Mouse (Mus musculus) cerebellum, postnatal 25 days (tissue): ENCODE data around the gene Cacng7.

ENCODE experiments used
- DNase-seq, 2 experiments: peaks; one replicate each; pipeline ENCODE4 v3.0.0; 2021; ENCODE audit warnings: mixed read lengths in 2 of 2

The Cacng7 gene

DNA sequence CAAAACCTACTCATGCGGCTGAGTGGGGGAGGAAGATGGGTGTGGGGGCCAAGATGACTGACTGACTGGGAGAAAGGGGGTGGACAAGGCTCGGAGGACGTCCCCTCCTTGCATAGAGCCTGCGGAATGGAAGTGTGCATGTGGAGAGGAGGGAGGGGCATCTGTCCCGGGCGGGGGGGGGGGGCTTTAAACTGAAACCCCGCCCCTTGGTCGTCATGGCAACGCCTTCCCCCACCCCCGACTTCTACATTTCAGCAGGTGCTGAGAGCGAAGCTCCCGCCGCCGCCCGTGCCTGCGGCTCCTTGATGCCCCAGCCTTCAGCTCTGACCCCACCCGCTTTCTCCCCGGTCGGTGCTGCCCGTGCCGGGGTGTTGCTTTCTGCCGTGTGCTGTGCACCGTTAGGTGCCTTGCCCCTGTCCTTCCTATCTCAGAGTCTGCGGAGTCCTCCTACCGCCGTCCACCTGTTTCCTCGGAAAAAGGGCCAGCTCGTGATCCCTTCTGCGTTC is 29.4 kb upstream of the Cacng7 start:
- DNase-seq = peak; percentile 57 to 79

DNA sequence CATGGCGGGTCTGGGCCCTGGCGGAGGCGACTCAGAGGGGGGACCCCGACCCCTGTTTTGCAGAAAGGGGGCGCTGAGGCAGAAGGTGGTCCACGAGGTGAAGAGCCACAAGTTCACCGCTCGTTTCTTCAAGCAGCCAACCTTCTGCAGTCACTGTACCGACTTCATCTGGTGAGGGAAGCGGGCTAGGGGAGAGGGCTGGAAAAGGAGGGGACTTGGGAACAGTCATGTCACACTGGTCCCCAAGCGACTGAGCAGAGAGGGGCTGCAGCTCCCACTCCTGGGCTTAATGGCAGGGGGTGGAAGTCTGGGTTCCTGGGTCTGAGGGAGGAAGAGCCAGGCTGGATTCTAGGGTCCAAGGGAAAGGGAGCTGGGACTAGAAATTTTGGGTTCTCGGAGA is 29.0 kb upstream of the Cacng7 start:
- DNase-seq = no peak

DNA sequence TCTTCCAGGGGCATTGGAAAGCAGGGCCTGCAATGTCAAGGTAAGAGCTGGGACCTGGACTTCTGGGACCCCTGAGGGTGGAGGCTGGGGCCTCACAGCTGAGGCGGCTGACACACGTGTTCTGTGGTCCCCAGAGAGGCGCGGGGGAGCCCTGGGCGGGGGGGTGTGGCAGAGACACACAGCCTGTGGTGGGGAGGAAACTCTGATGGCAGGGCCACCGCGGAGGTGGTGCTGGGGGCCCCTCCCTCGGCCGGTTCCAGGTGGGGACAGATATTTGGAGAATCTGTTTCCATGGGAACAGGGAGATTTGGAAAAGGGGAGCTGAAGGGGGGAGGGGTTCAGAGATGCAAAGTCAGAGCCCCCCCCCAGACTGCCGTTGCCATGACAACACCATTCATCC is 28.5 kb upstream of the Cacng7 start:
- DNase-seq = peak; percentile 29 to 47

GRCm38 (mm10) chr7:3306400-3306799 is 26.4 kb upstream of the Cacng7 start:
- DNase-seq = no peak

GRCm38 (mm10) chr7:3308646-3309045 is 24.1 kb upstream of the Cacng7 start:
- DNase-seq = no peak

- DNase-seq = no peak
These were observed 22.5 kb upstream of the Cacng7 start for GRCm38 (mm10) chr7:3310233-3310632.

DNA sequence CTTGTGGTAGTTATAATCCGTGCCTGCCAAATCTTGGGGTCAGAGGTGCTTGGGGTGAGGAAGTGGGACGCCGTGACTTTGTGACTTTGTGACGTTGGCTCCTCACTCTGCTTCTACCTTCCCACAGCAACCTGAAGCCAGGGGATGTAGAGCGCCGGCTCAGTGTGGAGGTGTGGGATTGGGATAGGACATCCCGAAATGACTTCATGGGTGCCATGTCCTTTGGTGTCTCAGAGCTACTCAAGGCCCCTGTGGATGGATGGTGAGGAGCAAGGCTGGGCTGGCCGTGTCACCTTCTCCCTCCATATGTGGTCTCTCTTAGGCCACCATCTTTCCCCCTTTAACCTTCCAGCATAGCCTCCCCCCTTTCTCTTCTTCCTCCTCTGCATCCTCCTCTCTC is 19.2 kb upstream of the Cacng7 start:
- DNase-seq = no peak

- DNase-seq = no peak
These were observed 18.6 kb upstream of the Cacng7 start for GRCm38 (mm10) chr7:3314121-3314520.

DNA sequence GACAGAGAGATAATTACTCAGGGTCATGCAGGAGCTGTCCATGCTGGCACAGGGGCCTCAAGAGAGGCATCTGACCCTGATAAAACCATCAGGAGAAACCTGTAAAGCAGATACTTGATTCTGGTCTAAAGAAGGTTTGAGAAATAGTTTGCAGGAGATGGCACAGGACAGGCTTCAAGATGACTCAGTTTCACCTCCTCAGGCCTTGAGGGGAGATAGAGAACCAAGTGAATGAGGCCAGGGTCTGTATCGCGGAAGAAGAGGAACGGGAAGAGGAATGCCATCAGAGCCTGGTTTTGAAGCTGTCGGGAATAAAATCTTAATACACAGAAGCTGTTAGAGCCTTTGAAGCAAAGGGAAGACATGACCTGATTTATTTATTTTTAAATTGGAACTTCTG is 15.1 kb upstream of the Cacng7 start:
- DNase-seq = no peak

DNA sequence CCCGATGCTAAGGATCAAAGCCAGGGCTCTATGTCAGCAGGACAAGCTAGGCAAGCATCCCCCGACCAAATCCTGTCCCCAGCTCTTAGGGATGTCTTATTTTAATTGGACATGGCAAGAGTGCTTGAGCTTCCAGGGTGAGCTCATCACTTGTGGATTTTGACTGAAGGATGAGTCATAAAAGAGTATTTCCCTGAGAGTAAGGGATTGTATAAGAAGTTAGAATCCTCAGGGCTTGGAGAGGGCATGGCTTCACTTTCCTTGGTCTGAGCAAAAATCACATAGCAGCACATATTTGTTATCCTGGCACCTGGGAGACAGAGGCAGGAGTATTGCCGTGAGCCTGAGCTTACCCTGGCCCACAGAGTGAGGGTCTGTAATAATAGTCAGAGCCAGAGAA is 11.9 kb upstream of the Cacng7 start:
- no peak for DNase-seq

- DNase-seq = no peak
These were observed 8.9 kb upstream of the Cacng7 start for GRCm38 (mm10) chr7:3323826-3324225.

- DNase-seq = no peak
These were observed 4.8 kb upstream of the Cacng7 start for GRCm38 (mm10) chr7:3327961-3328360.

DNA sequence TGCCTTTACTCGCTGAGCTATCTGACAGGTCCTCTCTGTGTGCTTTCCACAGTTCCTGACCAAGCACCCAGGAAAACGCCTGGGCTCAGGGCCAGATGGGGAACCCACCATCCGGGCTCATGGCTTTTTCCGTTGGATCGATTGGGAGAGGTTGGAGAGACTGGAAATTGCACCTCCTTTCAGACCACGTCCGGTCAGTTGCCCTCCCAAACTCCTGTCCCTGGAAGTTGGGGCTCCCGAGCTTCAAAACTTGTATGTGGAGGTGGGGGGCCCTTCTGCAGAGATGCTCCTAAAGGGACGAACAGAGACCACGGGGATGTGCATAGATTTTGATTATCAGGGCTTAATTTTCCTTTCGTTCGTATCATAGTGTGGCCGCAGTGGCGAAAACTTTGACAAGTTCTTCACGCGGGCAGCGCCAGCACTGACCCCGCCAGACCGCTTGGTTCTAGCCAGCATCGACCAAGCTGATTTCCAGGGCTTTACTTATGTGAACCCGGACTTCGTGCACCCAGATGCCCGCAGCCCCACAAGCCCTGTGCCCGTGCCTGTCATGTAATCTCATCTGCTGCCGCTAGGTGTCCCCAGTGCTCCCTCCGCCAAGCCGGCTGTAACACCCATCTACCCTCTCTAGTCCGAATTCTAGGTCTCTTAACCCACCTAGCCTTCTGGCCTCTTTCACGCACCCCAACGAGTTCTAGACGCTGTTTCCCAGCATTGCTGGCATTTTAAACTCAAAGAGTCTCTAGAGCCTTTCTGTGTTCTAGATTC is 2.8 kb upstream of the Cacng7 start:
- peak; percentile 88 to 91 for DNase-seq

- peak in 1 of 2 experiments; percentile 8 for DNase-seq
These were observed 1.6 kb upstream of the Cacng7 start for GRCm38 (mm10) chr7:3331171-3331570.

GRCm38 (mm10) chr7:3331581-3332223 is 1.1 kb upstream of the Cacng7 start:
- peak; percentile 85 to 89 for DNase-seq

- peak in 1 of 2 experiments; percentile 48 for DNase-seq
These were observed 535 bp upstream of the Cacng7 start for GRCm38 (mm10) chr7:3332224-3332615.

- peak; percentile 40 to 45 for DNase-seq
These were observed 787 bp downstream of the Cacng7 start for GRCm38 (mm10) chr7:3333542-3333941.

DNA sequence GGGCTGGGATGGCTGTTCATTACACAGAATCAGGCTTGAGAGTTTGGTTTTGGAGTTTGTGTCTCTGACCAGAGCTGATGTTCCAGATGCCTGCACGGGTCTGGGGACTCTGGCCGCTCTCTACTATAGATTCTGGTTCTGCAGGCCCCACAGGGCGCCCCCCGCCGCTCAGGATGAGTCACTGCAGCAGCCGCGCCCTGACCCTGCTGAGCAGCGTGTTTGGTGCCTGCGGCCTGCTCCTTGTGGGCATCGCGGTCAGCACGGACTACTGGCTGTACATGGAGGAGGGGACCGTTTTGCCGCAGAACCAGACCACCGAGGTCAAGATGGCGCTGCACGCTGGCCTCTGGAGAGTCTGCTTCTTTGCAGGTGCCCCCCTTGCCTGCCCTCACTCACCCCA is 3.7 kb downstream of the Cacng7 start:
- DNase-seq = peak; percentile 23 to 46

GRCm38 (mm10) chr7:3338286-3338935 is 5.7 kb downstream of the Cacng7 start:
- no peak for DNase-seq

- no peak for DNase-seq
These were observed 6.3 kb downstream of the Cacng7 start for GRCm38 (mm10) chr7:3339010-3339409.

- no peak for DNase-seq
These were observed 11.1 kb downstream of the Cacng7 start for GRCm38 (mm10) chr7:3343861-3344260.

- DNase-seq = no peak
These were observed 12.5 kb downstream of the Cacng7 start for GRCm38 (mm10) chr7:3345301-3345700.

GRCm38 (mm10) chr7:3347366-3348287 is 14.9 kb downstream of the Cacng7 start:
- DNase-seq = peak; percentile 13 to 16
